Mouse (Mus musculus): ENCODE data around the gene Sfrp5.

Sfrp5 gene

GRCm38 (mm10) chr19:42198026-42198425 is 4.0 kb downstream of the Sfrp5 start:
- DNase-seq (ENCODE audit: low spot score in 2 of 2) = no peak

GRCm38 (mm10) chr19:42197066-42197465 is 5.0 kb downstream of the Sfrp5 start:
- DNase-seq (ENCODE audit: low spot score in 2 of 2) = no peak

DNA sequence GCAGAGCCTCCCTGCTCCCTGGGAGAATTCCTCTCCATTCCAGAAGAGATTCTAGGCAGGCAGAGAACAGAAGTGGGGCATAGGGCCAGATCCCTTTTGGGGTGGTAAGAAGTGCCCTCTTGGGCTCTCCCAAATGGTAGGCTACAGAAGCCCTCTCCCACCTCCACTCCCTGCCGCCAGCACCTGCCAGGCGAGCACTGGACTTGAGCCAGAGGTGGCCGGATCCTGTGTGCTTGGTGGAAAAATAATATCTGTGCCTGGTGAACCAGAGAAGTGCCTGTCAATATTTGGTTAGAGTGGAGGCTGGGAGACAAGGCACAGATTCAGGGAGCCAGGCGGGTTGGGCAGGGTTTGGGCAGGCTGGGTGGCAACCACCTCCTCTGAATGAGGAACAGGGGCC is 5.7 kb downstream of the Sfrp5 start:
- no peak for DNase-seq (ENCODE audit: low spot score in 2 of 2)

- no peak for DNase-seq (ENCODE audit: low spot score in 2 of 2)
Measured at GRCm38 (mm10) chr19:42193311-42193710, 8.7 kb downstream of the Sfrp5 start.

DNA sequence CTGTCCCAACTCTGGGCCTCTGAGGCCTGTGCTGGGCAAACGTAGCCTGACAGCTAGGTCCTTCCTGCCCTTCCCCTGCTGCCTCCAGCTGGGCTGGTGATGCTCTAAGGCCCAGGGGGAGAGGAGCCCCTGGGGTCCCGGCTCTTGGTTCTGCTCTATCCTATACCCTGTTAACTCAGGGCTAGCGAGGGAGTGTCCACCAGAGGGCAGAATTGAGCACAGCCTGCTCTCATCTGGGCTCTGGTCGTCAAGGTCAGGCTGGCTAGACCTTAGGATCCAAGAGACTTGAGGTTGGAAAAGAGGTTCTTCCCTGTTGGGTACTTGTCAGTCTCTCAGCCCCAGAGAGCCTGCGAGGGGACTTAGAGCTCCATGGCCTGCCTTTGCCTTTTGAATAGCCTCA is 11.6 kb downstream of the Sfrp5 start:
- peak; percentile 49 to 75 for DNase-seq (ENCODE audit: low spot score in 2 of 2)

- no peak for DNase-seq (ENCODE audit: low spot score in 2 of 2)
Measured at GRCm38 (mm10) chr19:42189735-42190134, 12.3 kb downstream of the Sfrp5 start.

DNA sequence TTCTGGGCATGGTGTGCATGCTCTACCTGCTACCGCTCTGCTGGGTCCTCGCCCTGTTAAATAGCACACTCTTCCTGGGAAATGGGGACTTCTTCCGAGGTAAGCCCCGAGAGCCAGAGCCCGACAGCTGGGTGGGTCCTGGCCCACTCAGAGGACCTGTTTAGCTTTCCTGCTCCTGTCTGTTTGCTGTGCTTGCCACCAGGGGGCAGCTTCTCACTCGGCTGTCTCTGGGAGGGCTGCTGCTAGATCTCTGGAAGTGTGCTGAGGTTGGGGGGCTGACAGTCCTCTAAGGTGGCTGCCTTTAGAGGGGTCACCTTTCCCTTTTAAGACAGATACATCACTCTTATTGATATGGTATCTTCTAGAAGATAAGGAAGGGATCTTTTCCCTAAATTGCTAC is 19.4 kb downstream of the Sfrp5 start:
- peak in 1 of 2 experiments; percentile 38 for DNase-seq (ENCODE audit: low spot score in 2 of 2)

DNA sequence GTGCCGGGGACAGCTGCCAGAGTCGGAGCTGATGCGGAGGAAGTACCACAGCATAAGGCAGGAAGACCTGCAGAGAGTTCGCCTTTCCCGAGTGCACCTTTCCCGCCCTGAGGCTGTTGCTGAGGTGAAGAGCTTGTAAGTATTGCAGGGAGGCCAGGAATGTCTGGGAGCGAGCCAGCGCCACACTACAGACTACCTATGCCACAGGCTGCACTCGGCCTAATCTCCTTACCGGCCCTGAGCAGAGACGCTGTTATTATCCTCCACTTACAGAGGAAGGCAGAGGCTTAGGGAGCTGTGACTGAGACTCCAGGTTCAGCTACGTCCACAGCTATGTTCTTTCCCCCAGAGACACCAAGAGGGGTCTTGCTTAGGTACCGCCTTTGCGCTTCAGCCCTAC is 22.7 kb downstream of the Sfrp5 start:
- DNase-seq (ENCODE audit: low spot score in 2 of 2) = no peak

DNA sequence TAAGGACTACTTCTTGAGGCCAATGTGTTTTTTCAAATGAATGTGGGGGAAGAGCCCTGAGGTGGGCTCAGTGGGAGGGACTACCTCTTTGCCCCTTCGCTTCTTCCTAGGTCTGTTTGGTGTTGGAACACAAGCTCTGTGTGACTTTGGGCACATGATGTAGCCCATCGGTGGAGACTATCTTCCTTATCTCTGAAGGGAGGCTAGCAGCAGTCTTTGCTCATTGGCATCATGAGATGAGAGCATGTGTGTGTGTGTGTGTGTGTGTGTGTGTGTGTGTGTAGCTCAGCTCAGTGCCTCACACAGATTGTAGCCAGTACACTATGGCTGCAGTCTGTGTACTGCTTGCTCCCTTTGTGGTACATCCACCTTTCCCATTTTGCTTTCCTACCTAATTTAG is 24.6 kb downstream of the Sfrp5 start:
- DNase-seq (ENCODE audit: low spot score in 2 of 2) = no peak

GRCm38 (mm10) chr19:42176841-42177240 is 25.2 kb downstream of the Sfrp5 start:
- DNase-seq (ENCODE audit: low spot score in 2 of 2) = no peak

DNA sequence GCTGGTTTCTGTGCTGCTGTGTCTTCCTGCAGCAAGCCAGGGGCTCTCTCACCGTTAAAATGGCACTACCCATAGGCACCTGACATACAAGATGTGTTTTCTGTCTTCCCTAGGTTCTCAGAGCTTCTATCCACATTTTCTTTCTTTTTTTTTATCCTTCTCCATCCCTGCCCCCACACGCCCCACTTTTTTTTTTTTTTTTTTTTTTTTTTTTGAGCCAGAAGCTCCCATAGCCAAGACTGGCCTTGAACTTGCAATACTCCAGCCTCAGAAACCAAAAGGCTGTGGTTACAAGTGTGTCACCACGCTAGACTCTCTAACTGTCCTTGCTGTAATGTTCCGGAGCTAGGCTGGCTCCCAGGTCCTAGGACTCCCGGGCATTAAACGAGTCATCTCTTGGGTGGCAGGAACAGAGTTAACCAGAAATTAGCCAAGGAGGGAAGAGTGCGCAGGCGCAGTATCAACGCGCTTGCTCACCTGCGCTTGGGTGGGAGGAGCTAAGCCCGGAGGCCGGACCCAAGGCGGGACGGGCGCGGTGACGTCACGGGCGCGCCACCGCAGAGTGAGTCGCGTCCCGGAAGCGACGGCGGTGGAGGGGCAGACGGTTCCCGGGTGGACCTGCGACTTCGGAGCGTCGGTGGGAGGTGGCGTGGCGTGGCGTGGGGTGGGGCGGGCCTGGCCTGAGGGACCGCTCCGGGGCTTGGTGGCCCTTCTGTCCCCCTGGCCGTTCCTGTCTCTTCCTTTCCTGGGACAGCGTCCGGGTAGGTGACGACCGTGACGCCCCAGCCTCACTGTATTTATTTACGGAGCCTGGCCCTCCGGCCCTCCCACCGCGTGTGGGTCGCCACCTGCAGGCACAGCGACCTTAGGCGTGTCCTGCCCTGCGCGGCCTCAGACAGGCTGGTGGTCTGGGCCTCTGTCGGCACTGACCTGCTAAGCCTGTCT is 31.8 kb downstream of the Sfrp5 start:
- peak; percentile 92 to 96 for DNase-seq (ENCODE audit: low spot score in 2 of 2)

DNA sequence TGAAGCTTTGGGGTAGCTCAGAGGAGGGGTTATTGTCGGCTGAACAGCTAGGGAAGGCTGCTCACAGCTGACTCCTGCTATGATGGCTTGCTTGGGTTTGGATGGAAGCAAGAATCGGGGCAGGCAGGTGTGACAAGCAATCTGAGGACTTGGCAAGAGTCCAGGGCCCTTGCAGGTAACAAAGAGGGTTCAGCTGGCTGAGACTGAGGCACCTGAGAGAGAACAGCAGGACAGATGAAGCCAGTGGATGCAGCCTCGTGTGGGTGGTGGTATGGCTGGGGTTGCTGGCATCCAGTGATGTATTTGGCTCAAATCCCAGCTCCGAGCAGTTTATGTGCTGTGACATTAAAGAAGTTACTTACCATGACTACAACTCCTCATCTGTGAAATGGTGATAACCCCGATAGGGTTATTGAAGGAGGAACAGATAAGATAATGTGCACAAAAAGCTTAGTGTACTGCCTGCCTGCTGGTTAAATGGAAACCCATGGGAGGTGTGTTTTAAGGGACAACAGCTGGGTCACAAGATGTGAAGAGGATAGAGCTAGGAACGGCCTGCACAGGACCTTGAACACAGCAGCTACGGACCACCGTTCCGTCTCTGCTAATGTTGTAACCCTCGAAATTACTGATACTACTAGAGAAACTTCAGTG is 32.6 kb downstream of the Sfrp5 start:
- no peak for DNase-seq (ENCODE audit: low spot score in 2 of 2)

- DNase-seq (ENCODE audit: low spot score in 2 of 2) = no peak
Measured at GRCm38 (mm10) chr19:42167489-42167888, 34.6 kb downstream of the Sfrp5 start.

GRCm38 (mm10) chr19:42166766-42167165 is 35.3 kb downstream of the Sfrp5 start:
- DNase-seq (ENCODE audit: low spot score in 2 of 2) = no peak

- DNase-seq (ENCODE audit: low spot score in 2 of 2) = peak; percentile 85 to 93
Measured at GRCm38 (mm10) chr19:42166130-42166529, 35.9 kb downstream of the Sfrp5 start.

DNA sequence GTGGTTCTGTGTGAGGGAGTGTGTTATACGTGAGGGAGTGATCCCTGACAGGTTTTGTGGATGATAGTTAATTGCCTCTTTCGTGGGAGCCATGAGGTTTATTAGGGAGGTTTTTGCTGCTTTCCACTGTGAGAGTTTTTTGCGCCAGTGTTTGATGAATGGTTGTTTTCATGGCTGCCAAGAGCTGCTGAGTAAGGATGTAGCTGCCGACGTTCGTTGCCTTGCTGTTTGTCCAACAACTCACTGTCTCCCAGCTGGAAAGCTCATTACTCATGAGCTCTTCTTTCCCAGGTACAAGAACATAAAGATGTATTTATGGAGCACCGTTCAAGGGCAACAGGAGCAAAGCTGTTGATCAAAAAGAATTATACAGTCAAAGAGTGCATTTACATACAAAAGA is 37.9 kb downstream of the Sfrp5 start:
- no peak for DNase-seq (ENCODE audit: low spot score in 2 of 2)

DNA sequence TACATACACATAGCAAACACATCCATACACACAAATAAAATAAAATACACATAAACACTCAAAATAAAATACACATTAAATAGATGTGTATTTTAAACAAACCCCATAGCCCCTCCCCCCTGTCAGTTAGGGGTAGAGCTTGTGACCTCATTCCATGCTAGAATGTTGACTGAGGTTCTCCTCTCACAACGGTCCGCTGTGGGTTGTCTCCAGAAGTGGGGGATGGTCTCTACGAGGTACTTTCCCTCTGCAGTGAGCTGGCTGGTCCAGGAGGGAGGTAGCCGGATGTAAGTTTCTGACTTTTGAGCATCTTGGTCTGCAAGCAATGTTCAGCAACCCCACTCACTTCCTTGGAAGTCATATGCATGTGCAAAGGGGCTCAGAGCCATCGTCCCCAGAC is 38.3 kb downstream of the Sfrp5 start, which contains the start of gene Zfyve27:
TSS of gene Zfyve27 (plus strand) at position 188 of the 400 bp plus-strand sequence.
- no peak for DNase-seq (ENCODE audit: low spot score in 2 of 2)

DNA sequence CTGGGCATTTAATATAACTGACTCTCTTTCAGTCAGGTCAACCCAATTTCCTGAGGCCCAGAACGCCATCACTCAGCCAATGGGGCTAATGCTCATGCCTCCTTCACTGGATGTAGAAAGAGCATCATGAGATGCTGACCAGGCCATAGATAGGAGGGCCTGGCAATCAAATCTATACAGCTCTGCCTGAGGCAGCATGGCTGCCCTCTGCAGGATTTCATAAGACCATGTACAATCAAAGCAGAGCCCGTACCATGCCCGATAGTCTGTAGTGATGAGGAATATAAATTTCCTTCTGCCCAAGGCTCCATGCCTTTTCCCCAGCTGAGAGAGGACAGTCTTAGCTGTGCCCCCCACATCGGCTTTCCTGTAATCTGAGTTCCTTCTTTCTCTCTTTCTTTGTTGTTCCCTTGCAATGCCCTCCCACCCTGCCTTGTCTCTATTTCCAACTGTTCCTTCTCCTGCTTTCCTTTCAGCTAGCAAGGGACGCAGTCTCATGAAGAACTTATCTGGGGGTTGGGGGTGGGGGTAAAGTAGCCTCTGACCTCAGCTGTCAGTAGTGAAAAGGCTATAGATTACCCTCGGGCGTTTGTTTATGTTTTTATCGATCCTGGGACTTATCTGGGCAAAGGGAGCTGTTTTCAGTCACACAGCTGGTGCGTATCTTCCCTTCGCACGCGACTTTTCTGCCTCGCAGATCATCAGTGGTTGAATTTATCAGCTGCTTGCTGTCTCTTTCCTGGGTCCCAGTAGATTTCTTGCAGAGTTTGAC is 43.6 kb downstream of the Sfrp5 start:
- no peak for DNase-seq (ENCODE audit: low spot score in 2 of 2)

GRCm38 (mm10) chr19:42157493-42158237 is 44.4 kb downstream of the Sfrp5 start:
- DNase-seq (ENCODE audit: low spot score in 2 of 2) = no peak

DNA sequence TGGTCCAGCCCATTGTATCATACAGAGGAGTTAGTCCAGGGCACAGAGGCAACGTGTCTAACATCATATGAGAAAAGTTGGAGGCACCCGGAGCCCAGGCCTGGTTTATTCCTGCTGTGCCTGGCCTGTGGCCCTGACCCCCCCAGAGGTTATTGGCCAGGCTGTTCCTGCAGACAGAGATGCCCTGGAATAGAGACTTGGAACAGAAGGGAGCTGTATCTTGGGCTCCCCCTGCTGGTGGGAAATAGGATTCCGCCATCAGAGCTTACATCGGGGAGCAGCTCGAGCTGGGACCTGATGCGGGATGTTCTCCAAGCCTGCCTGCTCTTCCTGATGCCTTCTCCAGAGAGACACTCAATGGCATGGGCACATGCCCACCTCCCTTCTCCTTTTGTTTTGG is 50.1 kb downstream of the Sfrp5 start:
- peak; percentile 65 to 81 for DNase-seq (ENCODE audit: low spot score in 2 of 2)

GRCm38 (mm10) chr19:42148569-42148860 is 53.5 kb downstream of the Sfrp5 start:
- no peak for DNase-seq (ENCODE audit: low spot score in 2 of 2)

All from spleen, postnatal 10 days (tissue).